Mouse (Mus musculus) limb, embryonic 13.5 days (tissue): ENCODE data around the gene Max. TPM values are rescaled to one million over a fixed set of nuclear protein-coding genes. Genes with fewer than 3 reads are reported as not detected.

ENCODE experiments used
- ATAC-seq: fragments of 200-750 bp; cut with Nextera tagmentation; 2 replicates; pipeline ENCODE4 v1.8.0; 2017; ENCODE audit warnings: low read depth, moderate number of reproducible peaks, moderate TSS enrichment; ENCODE audit not compliant: low FRiP score
- H3K27ac ChIP-seq: fragments of 300-500 bp; sonication (generic); 2 replicates; pipeline ENCODE4 v1.5.1; 2015; ENCODE audit warnings: inconsistent platforms, mild to moderate bottlenecking, moderate library complexity
- H3K27me3 ChIP-seq: fragments of 300-500 bp; sonication (generic); 2 replicates; pipeline ENCODE4 v1.6.1; 2015; ENCODE audit warnings: mild to moderate bottlenecking, inconsistent platforms
- H3K36me3 ChIP-seq: fragments of 300-500 bp; sonication (generic); 2 replicates; pipeline ENCODE4 v1.6.1; 2015; ENCODE audit warnings: inconsistent platforms, mild to moderate bottlenecking, moderate library complexity
- H3K4me1 ChIP-seq: fragments of 300-500 bp; sonication (generic); 2 replicates; pipeline ENCODE4 v1.6.1; 2015; ENCODE audit warnings: inconsistent platforms
- H3K4me2 ChIP-seq: fragments of 300-500 bp; sonication (generic); replicated peaks from 2 replicates; pipeline ENCODE4 v1.6.1; 2015; ENCODE audit warnings: inconsistent platforms, mild to moderate bottlenecking, moderate library complexity
- H3K4me3 ChIP-seq: fragments of 300-500 bp; sonication (generic); 2 replicates; pipeline ENCODE4 v1.5.1; 2015; ENCODE audit warnings: moderate library complexity, mild to moderate bottlenecking, inconsistent platforms
- H3K9ac ChIP-seq: fragments of 300-500 bp; sonication (generic); 2 replicates; pipeline ENCODE4 v1.6.1; 2015; ENCODE audit warnings: mild to moderate bottlenecking, inconsistent platforms
- H3K9me3 ChIP-seq: fragments of 300-500 bp; sonication (generic); 2 replicates; pipeline ENCODE4 v1.6.1; 2016; ENCODE audit warnings: inconsistent platforms
- WGBS: fragments of 180-500 bp; shearing (Covaris S2); methylation state at CpG from one replicate; pipeline ENCODE4 v1.1.7; 2015; 5-methylcytosine and 5-hydroxymethylcytosine counted together
- polyA plus RNA-seq: library from polyadenylated mRNA; unstranded; fragments of >200 nt; fragmentation: Nextera tagmentation; extraction: Ambion mirVana; gene quantifications from 2 replicates; pipeline ENCODE4 v1.2.1, GENCODE M21; 2015

Max gene
- polyA plus RNA-seq, 1 experiment from 2014 or later, result 13.7 TPM

DNA sequence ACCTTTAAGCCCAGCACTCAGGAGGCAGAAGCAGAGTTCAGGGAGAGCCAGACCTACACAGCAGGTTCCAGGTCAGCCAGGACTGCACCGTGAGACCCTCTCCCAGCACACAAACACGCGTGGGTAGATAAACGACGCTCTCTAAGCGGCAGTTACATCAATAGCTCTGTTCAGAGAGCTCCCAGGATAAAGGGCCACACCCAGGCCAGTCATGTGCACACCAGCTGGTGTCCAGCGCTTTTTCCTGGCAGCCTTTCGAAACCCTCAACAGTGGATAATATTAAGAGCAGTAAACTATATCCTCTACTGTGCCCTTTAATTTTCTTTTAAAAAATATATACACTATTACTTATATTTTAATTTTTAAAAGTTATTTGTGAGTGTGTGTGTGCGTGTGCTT lies 49.8 kb downstream of the Max start:
- Histone ChIP-seq H3K4me2 (no peak overlapping the region), H3K9me3 (no peaks in the 10 kb centered on the region), H3K27ac (no peak overlapping the region), H3K9ac (no peak overlapping the region), H3K4me1 (peaks cover 4% of the 10 kb centered on the region; the same call in 1 of the 2 replicates), H3K4me3 (no peak overlapping the region), H3K27me3 (no peaks in the 10 kb centered on the region), H3K36me3 (peaks cover 65% of the 10 kb centered on the region)
- ATAC-seq, result no peak
- WGBS, result 76% methylated on average over 9 of the region's 9 CpGs

DNA sequence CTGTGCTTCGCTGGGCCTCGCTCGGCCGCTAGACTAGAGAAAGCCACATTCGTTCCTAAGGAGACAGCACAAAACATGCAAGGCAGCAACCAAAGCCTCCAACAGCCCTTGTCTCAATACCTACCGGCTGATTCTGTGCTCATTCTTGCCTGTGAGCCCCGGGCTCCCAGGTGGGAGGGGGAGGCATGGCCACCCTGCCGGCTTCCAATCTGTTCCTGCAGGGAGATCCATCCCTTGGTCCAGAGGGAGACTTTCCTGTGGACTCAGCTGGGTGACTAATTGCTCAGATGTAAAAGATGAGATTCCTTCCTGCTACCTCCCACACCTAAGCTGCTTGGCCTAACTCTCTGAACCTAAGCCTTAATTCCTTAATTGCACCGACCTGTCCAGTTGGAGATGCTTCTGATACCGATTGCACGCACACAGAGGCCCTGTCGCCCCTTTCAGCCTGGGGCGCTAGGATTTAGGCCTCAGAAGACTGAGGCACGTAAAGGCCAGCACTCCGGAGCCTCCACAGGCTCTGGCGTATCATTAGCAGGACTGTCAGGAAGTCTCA lies 50.8 kb downstream of the Max start:
- Histone ChIP-seq H3K9ac (no peak overlapping the region), H3K27ac (no peak overlapping the region), H3K36me3 (peaks cover 61% of the 10 kb centered on the region), H3K4me1 (peaks cover 8% of the 10 kb centered on the region; the same call in 1 of the 2 replicates), H3K4me2 (no peak overlapping the region), H3K9me3 (no peaks in the 10 kb centered on the region), H3K27me3 (no peaks in the 10 kb centered on the region), H3K4me3 (no peak overlapping the region)
- no peak for ATAC-seq
- WGBS, result 74% methylated on average over 16 of the region's 16 CpGs

DNA sequence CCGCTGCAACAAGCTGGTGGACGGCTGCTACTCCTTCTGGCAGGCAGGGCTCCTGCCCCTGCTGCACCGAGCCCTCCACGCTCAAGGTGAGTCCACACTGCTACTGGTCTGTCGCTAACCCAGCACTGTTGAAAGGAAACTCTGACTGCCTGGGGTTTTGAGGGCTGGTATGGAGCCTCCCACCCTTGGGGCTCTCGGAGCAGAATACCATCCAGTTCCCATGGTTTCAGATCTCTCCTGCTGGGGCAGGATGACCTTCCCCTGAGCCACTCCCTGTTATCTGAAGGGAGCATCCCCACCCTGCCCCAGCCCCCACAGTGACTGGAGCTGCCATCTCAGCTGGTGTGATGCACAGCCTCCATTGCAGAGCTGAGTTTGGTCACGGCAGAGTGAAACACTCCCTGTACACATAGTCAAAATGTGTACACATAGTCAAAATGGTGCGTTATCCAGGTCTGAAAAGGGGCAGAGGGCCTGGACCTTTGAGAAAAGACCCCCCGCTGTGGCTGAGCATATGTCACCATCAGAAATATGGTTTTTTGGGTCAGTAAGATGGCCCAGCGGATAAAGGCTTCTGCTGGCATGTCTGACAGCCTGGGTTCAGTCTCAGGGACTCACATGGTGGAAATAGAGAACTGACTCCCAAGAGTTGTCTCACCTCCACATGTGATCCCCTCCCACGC lies 51.6 kb downstream of the Max start:
- Histone ChIP-seq H3K27ac (no peak overlapping the region), H3K27me3 (no peaks in the 10 kb centered on the region), H3K4me3 (no peak overlapping the region), H3K9ac (no peak overlapping the region; the same call in 1 of the 2 replicates), H3K4me2 (no peak overlapping the region), H3K9me3 (no peaks in the 10 kb centered on the region), H3K36me3 (peaks cover 60% of the 10 kb centered on the region), H3K4me1 (peaks cover 8% of the 10 kb centered on the region; the same call in 1 of the 2 replicates)
- ATAC-seq, result no peak
- 83% methylated on average over 11 of the region's 11 CpGs for WGBS

DNA sequence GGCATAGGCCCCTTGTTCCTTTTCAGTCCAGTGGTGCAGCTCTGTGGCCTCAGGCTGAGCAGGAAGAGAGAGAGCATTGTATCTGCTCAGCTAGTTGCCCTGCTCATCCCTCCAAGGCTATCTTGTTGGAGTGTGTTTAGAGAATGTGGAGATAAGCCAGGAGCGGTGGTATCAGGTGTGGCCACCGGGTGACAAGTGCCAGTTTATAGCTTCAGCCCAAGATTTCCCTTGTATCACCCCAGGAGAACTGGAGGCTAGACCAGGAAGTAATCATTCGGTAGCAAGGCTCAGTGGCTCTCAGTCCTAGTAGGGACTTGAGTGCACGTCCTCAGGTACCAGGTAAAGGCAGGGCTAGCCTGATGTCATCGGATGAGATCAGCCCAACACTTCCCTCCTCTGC lies 52.8 kb downstream of the Max start:
- H3K9ac ChIP-seq, result no peak overlapping the region
- H3K9me3 ChIP-seq, result no peaks in the 10 kb centered on the region
- no peak overlapping the region for H3K4me3 ChIP-seq
- H3K4me1 ChIP-seq, result peaks cover 8% of the 10 kb centered on the region; the same call in 1 of the 2 replicates
- no peak overlapping the region for H3K27ac ChIP-seq
- no peaks in the 10 kb centered on the region for H3K27me3 ChIP-seq
- H3K4me2 ChIP-seq, result no peak overlapping the region
- 73% methylated on average over 5 of the region's 5 CpGs for WGBS
- no peak for ATAC-seq
- H3K36me3 ChIP-seq, result peaks cover 57% of the 10 kb centered on the region

DNA sequence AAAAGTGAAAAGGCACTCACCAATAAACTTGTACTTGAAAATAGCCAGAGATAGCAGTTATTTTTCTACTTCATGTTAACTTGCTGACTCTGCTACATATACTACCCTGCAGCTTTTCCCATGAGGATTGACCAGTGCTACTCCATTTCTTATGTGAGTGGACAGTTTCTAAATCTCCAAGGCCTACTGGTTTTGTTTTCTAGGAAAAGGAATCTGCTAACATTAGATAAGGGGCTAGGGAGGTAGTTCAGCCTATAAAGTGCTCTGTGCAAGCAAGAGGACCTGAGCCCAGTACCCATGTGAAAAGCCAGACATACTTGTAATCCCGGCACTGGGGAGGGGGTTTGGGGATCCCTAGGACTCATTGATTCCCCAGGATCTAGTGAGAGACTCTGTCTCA lies 55.7 kb downstream of the Max start:
- no peak for ATAC-seq
- no peak overlapping the region for H3K4me2 ChIP-seq
- peaks cover 44% of the 10 kb centered on the region for H3K36me3 ChIP-seq
- no peaks in the 10 kb centered on the region for H3K27me3 ChIP-seq
- no peak overlapping the region for H3K4me3 ChIP-seq
- no peak overlapping the region for H3K27ac ChIP-seq
- H3K9ac ChIP-seq, result no peak overlapping the region
- H3K9me3 ChIP-seq, result no peaks in the 10 kb centered on the region
- WGBS, result 72% methylated on average over 1 of the region's 1 CpGs
- H3K4me1 ChIP-seq, result peaks cover 8% of the 10 kb centered on the region; the same call in 1 of the 2 replicates

DNA sequence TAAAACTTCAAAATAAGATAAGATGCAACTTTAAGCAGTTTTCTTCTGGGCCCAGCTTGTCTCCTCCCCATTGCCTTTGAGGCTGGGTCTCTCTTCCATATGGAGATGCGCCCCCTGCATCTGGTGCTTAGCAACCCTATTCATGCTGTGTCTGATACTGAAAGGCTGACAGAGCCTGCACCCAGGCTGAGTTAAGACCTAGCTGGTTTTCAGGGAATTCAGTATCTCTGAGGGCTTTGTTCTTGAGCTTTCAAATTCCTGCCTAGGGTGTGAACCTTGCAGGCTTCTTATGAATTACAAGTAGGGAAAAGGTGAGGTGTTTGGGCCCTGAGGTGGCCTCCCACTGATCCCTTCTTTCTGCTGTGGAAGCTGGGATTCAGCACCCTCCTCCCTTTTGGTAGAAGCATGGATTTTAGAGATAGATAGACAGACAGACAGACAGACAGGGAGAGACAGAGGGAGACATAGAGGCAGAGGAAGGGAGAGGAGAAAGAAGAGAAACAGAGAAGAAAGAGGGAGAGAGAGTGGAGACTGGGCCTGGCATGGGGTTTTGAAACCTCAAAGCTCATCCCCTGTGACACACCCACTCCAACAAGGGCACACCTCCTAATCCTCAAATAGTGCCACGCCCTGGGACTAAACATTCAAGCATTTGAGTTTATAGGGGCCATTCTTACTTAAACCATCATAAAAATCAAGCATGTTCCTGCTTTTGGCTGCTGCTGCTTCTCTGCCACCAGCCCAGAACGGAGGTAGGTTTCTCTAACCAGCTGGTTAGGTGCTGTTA lies 60.3 kb downstream of the Max start:
- WGBS, result 71% methylated on average over 3 of the region's 3 CpGs
- no peaks in the 10 kb centered on the region for H3K9me3 ChIP-seq
- H3K4me3 ChIP-seq, result no peak overlapping the region
- ATAC-seq, result no peak
- peaks cover 12% of the 10 kb centered on the region for H3K4me1 ChIP-seq
- H3K27me3 ChIP-seq, result no peaks in the 10 kb centered on the region
- no peak overlapping the region for H3K4me2 ChIP-seq
- H3K36me3 ChIP-seq, result peaks cover 25% of the 10 kb centered on the region
- no peak overlapping the region for H3K27ac ChIP-seq
- no peak overlapping the region for H3K9ac ChIP-seq

DNA sequence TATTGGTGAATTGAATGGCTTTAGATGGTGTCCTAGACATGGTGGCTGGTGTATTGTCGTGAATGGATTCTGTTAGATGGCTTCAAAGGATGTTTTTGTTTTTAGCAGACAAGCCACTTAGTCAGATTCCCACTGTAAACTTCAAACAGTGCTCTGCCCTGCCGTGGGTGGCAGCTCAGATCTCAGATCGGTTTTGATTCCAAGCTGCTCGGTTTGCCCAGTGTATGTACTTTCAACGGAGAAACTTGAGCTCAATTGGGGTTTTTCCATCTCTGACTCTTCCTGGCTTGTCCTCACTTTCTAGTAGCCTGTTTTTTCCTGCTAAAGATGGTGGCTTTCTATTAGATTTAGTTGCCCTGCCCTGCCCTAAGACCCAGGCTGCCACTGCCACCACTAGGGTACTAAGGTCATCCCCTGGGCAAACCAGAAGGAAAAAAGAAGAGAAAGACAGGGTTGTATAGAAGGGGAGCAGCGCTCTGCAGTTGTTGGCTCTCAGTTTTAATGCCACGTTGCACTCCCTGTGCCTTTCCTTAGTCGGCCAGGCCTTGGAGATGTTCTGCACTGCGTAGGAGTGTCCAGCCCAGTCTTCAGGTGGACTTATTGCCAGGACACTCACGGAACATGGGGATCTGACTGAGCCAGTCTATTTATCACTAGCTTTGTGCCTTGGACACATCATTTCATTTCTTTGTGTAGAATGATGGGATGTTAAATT lies 62.6 kb downstream of the Max start:
- Histone ChIP-seq H3K4me1 (peaks cover 26% of the 10 kb centered on the region), H3K4me2 (no peak overlapping the region), H3K4me3 (no peak overlapping the region), H3K36me3 (peaks cover 23% of the 10 kb centered on the region), H3K27ac (no peak overlapping the region), H3K9me3 (no peaks in the 10 kb centered on the region), H3K27me3 (no peaks in the 10 kb centered on the region), H3K9ac (no peak overlapping the region)
- WGBS, result 90% methylated on average over 10 of the region's 10 CpGs
- ATAC-seq, result no peak

DNA sequence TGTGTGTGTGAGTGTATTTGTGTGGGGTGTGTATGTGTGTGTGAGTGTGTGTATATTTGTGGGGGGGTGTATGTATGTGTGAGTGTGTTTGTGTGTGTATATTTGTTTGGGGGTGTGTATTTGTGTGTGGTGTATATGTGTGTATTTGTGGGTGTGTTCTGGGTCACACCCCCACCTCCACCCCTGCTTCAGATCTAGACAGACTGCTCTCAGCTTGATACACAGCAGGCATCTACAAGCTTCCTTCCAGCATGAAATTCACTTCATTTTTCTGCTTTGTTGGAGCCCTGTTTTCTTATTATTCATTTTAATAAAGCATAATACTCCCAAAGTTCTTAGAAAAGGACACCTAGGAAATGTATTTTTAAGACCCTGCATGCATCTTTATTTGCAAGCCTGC lies 63.9 kb downstream of the Max start:
- no peak overlapping the region for H3K4me3 ChIP-seq
- peaks cover 26% of the 10 kb centered on the region for H3K36me3 ChIP-seq
- no peak for ATAC-seq
- no peak overlapping the region for H3K4me2 ChIP-seq
- no peak overlapping the region for H3K9ac ChIP-seq
- peaks cover 26% of the 10 kb centered on the region for H3K4me1 ChIP-seq
- H3K27ac ChIP-seq, result no peak overlapping the region
- no peaks in the 10 kb centered on the region for H3K27me3 ChIP-seq
- H3K9me3 ChIP-seq, result no peaks in the 10 kb centered on the region

DNA sequence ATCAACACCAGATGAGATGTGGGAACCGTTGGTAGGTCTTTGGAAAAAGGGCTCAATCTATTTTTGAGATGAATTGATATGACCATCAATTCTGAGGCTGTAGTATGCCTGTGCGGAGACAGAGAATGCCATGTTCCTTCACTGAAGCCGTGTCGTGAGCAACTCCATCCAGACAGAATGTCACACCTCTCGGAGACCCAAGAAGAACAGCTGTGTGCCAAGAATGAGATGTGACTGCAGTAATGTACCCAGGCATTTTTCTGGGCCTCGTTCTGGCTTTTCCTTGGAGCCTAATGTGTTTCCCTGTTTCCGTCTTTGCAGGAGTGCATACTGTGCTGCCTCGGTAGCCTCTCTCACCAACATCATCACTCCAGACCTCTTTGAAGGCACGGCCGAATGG lies 65.0 kb downstream of the Max start:
- ATAC-seq, result peak; percentile 48; the same call in 1 of the 2 replicates

DNA sequence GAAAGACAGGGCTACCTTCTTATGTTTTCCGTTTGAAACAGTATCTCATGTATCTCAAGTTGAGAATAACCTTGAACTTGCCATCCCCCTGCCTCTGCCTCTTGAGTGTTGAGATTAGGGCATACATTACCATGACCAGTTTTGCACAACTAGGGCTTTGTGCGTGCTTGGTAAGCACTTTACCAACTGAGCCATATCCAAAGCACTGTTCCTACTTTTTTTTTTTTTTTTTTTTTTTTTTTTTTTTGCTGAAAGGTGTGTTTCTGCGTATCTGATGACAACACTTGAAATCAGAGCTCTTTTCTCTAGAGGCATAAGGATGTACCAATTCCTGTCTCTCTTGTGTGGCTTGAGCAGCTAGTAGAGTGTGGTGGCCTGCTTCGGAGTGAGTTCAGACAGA lies 65.4 kb downstream of the Max start:
- no peak for ATAC-seq
- H3K4me1 ChIP-seq, result peaks cover 26% of the 10 kb centered on the region
- WGBS, result 96% methylated on average over 4 of the region's 4 CpGs

More for the DNA sequence above, 65.0 kb downstream of the Max start:
- Histone ChIP-seq H3K9me3 (no peaks in the 10 kb centered on the region), H3K36me3 (peaks cover 30% of the 10 kb centered on the region), H3K27me3 (no peaks in the 10 kb centered on the region), H3K27ac (0 out of 2 replicates have a peak overlapping the region, but pooled peaks have one; percentile 33), H3K4me3 (no peak overlapping the region), H3K4me1 (peaks cover 26% of the 10 kb centered on the region), H3K4me2 (no peak overlapping the region), H3K9ac (no peak overlapping the region)
- 55% methylated on average over 10 of the region's 10 CpGs for WGBS

DNA sequence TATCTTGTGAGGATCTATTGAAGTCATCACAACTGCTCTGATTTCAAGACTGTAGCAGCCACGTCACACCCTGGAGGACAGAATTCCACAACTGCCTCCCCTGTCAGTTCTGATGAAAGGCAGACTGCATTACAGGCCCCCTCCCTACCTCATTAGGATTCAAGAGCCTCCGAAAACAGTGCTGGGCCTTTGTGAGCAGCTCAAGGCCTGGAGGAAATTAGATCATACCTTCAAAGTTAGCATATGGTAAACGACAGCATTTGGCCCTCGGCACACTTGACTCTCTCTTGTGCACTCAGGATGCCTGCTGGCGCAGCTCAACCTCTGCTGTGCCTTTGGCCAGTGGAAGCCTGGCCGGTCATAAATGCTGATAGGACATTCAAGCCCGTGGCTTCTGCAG lies 66.2 kb downstream of the Max start:
- WGBS, result 27% methylated on average over 7 of the region's 7 CpGs
- no peaks in the 10 kb centered on the region for H3K9me3 ChIP-seq
- H3K36me3 ChIP-seq, result peaks cover 41% of the 10 kb centered on the region
- peak overlapping the region; percentile 16; the same call in 1 of the 2 replicates for H3K27ac ChIP-seq
- no peaks in the 10 kb centered on the region for H3K27me3 ChIP-seq
- H3K4me1 ChIP-seq, result peaks cover 26% of the 10 kb centered on the region
- H3K9ac ChIP-seq, result no peak overlapping the region
- ATAC-seq, result 0 out of 2 replicates have a peak, but pooled peaks have one; percentile 37
- no peak overlapping the region for H3K4me2 ChIP-seq
- no peak overlapping the region for H3K4me3 ChIP-seq

More for the DNA sequence above, 65.4 kb downstream of the Max start:
- Histone ChIP-seq H3K9me3 (no peaks in the 10 kb centered on the region), H3K9ac (no peak overlapping the region), H3K27me3 (no peaks in the 10 kb centered on the region), H3K4me2 (no peak overlapping the region), H3K27ac (0 out of 2 replicates have a peak overlapping the region, but pooled peaks have one; percentile 33), H3K4me3 (no peak overlapping the region), H3K36me3 (peaks cover 34% of the 10 kb centered on the region)
